Mouse (Mus musculus) lung, embryonic 14.5 days (tissue): Measurements from ENCODE around the gene Pgpep1. TPM values are rescaled to one million over a fixed set of nuclear protein-coding genes. Genes with fewer than 3 reads are reported as not detected.

Experiments
- ATAC-seq: fragments of 200-750 bp; cut with Nextera tagmentation; 2 replicates; pipeline ENCODE4 v1.8.0; 2017; ENCODE audit warnings: mild to moderate bottlenecking, moderate TSS enrichment, moderate library complexity; ENCODE audit not compliant: insufficient read depth
- DNase-seq: peaks from one replicate; pipeline ENCODE4 v3.0.0-alpha.2; 2015
- H3K27ac ChIP-seq: fragments of 300-500 bp; sonication (generic); 2 replicates; pipeline ENCODE4 v1.5.1; 2014; ENCODE audit warnings: low read depth, mild to moderate bottlenecking, moderate library complexity
- H3K27me3 ChIP-seq: fragments of 300-500 bp; sonication (generic); 2 replicates; pipeline ENCODE4 v1.6.1; 2014; ENCODE audit warnings: low read length, control low read depth; ENCODE audit not compliant: insufficient read depth
- H3K36me3 ChIP-seq: fragments of 300-500 bp; sonication (generic); 2 replicates; pipeline ENCODE4 v1.6.1; 2014; ENCODE audit warnings: control low read depth; ENCODE audit not compliant: insufficient read depth
- H3K4me1 ChIP-seq: fragments of 300-500 bp; sonication (generic); 2 replicates; pipeline ENCODE4 v1.6.1; 2014; ENCODE audit warnings: antibody characterized with exemption, control low read depth; ENCODE audit not compliant: insufficient read depth
- H3K4me2 ChIP-seq: fragments of 300-500 bp; sonication (generic); 2 replicates; pipeline ENCODE4 v1.6.1; 2014; ENCODE audit warnings: mild to moderate bottlenecking
- H3K4me3 ChIP-seq: fragments of 300-500 bp; sonication (generic); 2 replicates; pipeline ENCODE4 v1.5.1; 2014; ENCODE audit warnings: low read depth, low read length
- H3K9ac ChIP-seq: fragments of 300-500 bp; sonication (generic); 2 replicates; pipeline ENCODE4 v1.6.1; 2014
- H3K9me3 ChIP-seq: fragments of 300-500 bp; sonication (generic); 2 replicates; pipeline ENCODE4 v1.6.1; 2016; ENCODE audit warnings: low read depth, low read length, control low read depth
- CTCF ChIP-seq: IDR thresholded peaks from 2 replicates; pipeline ENCODE4 v1.5.1; 2016; ENCODE audit warnings: antibody characterized with exemption, low read depth
- WGBS: fragments of 180-500 bp; shearing (Covaris S2); extraction: QIAGEN DNeasy Blood & Tissue Kit; methylation state at CpG from one replicate; pipeline ENCODE4 v1.1.7; 2014; 5-methylcytosine and 5-hydroxymethylcytosine counted together
- polyA plus RNA-seq: library from polyadenylated mRNA; unstranded; fragments of >200 nt; fragmentation: Nextera tagmentation; extraction: Ambion mirVana; gene quantifications from 2 replicates; pipeline ENCODE4 v1.2.1, GENCODE M21; 2014

Gene Pgpep1
- polyA plus RNA-seq, 1 experiment from 2014 or later, result 48.2 TPM

DNA sequence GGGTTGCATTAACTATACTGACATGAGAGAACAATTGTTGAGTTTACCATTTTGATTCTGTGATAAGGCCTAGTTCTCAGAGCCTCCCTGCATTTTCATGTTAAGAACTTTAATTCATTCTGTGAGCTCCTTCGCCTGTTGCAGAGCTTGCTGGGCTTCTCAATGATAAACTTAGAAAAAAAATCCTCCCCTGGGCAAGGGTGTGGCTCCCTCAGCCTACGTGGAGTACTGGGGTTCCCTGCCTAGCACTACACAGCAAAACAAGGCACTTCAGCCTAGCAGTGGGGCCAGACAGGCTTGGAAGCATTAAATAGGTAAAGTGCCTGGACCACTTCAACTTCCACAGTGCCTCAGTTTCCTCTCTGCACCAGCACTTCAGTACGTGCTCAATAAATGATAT, 21.2 kb upstream of the Pgpep1 start:
- Histone ChIP-seq H3K27me3 (no peaks in the 10 kb centered on the region), H3K4me3 (no peak overlapping the region), H3K36me3 (peaks cover 28% of the 10 kb centered on the region), H3K9me3 (no peaks in the 10 kb centered on the region), H3K9ac (no peak overlapping the region), H3K4me1 (peaks cover 4% of the 10 kb centered on the region; the same call in 1 of the 2 replicates), H3K4me2 (no peak overlapping the region), H3K27ac (no peak overlapping the region)
- 70% methylated on average over 3 of the region's 3 CpGs for WGBS
- DNase-seq, result no peak
- no peak for ATAC-seq
- no peak for TF ChIP-seq CTCF

GRCm38 (mm10) chr8:70680039-70680438, 19.9 kb upstream of the Pgpep1 start:
- no peaks in the 10 kb centered on the region for H3K27me3 ChIP-seq
- ATAC-seq, result no peak

DNA sequence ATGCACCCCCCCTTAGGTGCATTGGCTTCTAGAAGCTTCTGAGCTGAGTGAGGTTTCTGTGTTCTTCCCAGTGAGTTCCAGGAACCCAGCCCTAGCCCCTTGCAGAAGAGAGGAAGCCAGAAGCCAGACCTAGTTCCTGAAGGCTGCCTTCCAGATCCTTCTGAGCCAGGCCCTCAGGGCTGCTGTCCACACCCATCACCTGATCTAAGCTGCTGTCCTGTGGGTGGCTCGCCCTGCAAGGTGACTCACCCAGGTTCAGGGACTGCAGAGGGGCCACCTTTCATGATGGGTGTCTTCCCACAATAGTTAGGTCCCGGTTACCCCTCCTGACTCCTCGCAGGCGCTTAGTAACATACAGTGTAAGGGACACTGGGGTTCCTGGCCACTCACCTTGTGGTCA, 19.2 kb upstream of the Pgpep1 start:
- Histone ChIP-seq H3K9me3 (no peaks in the 10 kb centered on the region), H3K4me2 (no peak overlapping the region), H3K4me3 (no peak overlapping the region), H3K36me3 (peaks cover 30% of the 10 kb centered on the region), H3K27me3 (no peaks in the 10 kb centered on the region), H3K9ac (no peak overlapping the region), H3K27ac (no peak overlapping the region), H3K4me1 (peaks cover 9% of the 10 kb centered on the region)
- DNase-seq (no peak), ATAC-seq (no peak)
- 90% methylated on average over 4 of the region's 4 CpGs for WGBS
- no peak for TF ChIP-seq CTCF

More at GRCm38 (mm10) chr8:70680039-70680438, 19.9 kb upstream of the Pgpep1 start:
- H3K4me1 ChIP-seq, result peaks cover 4% of the 10 kb centered on the region; the same call in 1 of the 2 replicates
- H3K4me3 ChIP-seq, result no peak overlapping the region
- H3K4me2 ChIP-seq, result no peak overlapping the region
- WGBS, result 60% methylated on average over 3 of the region's 3 CpGs
- DNase-seq, result no peak
- H3K36me3 ChIP-seq, result peaks cover 30% of the 10 kb centered on the region
- no peak overlapping the region for H3K27ac ChIP-seq
- TF ChIP-seq CTCF, result no peak
- H3K9ac ChIP-seq, result no peak overlapping the region
- no peaks in the 10 kb centered on the region for H3K9me3 ChIP-seq

GRCm38 (mm10) chr8:70678679-70679078, 18.5 kb upstream of the Pgpep1 start:
- Histone ChIP-seq H3K9ac (no peak overlapping the region), H3K9me3 (no peaks in the 10 kb centered on the region), H3K27me3 (no peaks in the 10 kb centered on the region), H3K4me1 (peaks cover 14% of the 10 kb centered on the region), H3K4me3 (no peak overlapping the region), H3K27ac (no peak overlapping the region), H3K36me3 (peaks cover 30% of the 10 kb centered on the region), H3K4me2 (no peak overlapping the region)
- no peak for TF ChIP-seq CTCF
- no peak for DNase-seq
- no peak for ATAC-seq

- no peak for DNase-seq
- Histone ChIP-seq H3K36me3 (peaks cover 30% of the 10 kb centered on the region), H3K9ac (no peak overlapping the region), H3K9me3 (no peaks in the 10 kb centered on the region), H3K27me3 (no peaks in the 10 kb centered on the region), H3K27ac (no peak overlapping the region), H3K4me3 (no peak overlapping the region), H3K4me1 (peaks cover 14% of the 10 kb centered on the region), H3K4me2 (no peak overlapping the region)
- 89% methylated on average over 15 of the region's 15 CpGs for WGBS
- no peak for ATAC-seq
- TF ChIP-seq CTCF, result no peak
Measured at GRCm38 (mm10) chr8:70677451-70678080, 17.4 kb upstream of the Pgpep1 start.

- WGBS, result 90% methylated on average over 1 of the region's 1 CpGs
- Histone ChIP-seq H3K4me3 (no peak overlapping the region), H3K9me3 (no peaks in the 10 kb centered on the region), H3K4me1 (peaks cover 10% of the 10 kb centered on the region), H3K27ac (no peak overlapping the region), H3K9ac (no peak overlapping the region), H3K4me2 (no peak overlapping the region), H3K36me3 (peaks cover 30% of the 10 kb centered on the region), H3K27me3 (no peaks in the 10 kb centered on the region)
- ATAC-seq, result no peak
- no peak for TF ChIP-seq CTCF
- no peak for DNase-seq
Measured at GRCm38 (mm10) chr8:70675336-70675735, 15.1 kb upstream of the Pgpep1 start.

GRCm38 (mm10) chr8:70674716-70675115, 14.5 kb upstream of the Pgpep1 start:
- ATAC-seq (no peak), DNase-seq (no peak)
- H3K4me2 ChIP-seq, result peak overlapping the region; percentile 93
- peak overlapping the region; percentile 68; the same call in 1 of the 2 replicates for H3K4me3 ChIP-seq
- peaks cover 29% of the 10 kb centered on the region for H3K36me3 ChIP-seq
- H3K9me3 ChIP-seq, result no peaks in the 10 kb centered on the region
- H3K4me1 ChIP-seq, result peaks cover 10% of the 10 kb centered on the region
- peak overlapping the region; percentile 95; the same call in 1 of the 2 replicates for H3K27ac ChIP-seq
- no peak overlapping the region for H3K9ac ChIP-seq
- TF ChIP-seq CTCF, result no peak
- no peaks in the 10 kb centered on the region for H3K27me3 ChIP-seq
- WGBS, result 70% methylated on average over 4 of the region's 4 CpGs
